Mouse (Mus musculus) neural tube, embryonic 14.5 days (tissue): Measurements from ENCODE around the gene Lpin1. TPM values are rescaled to one million over a fixed set of nuclear protein-coding genes. Genes with fewer than 3 reads are reported as not detected.

Experiments used
- ATAC-seq: fragments of 200-750 bp; cut with Nextera tagmentation; 2 replicates; pipeline ENCODE4 v1.8.0; 2017; ENCODE audit warnings: low read depth, mild to moderate bottlenecking, moderate TSS enrichment, moderate library complexity
- H3K27ac ChIP-seq: fragments of 300-500 bp; sonication (generic); 2 replicates; pipeline ENCODE4 v1.5.1; 2014; ENCODE audit warnings: low read depth, mild to moderate bottlenecking, control low read depth, low read length, moderate library complexity, mixed read lengths
- H3K27me3 ChIP-seq: fragments of 300-500 bp; sonication (generic); 2 replicates; pipeline ENCODE4 v1.6.1; 2014; ENCODE audit warnings: low read length; ENCODE audit not compliant: control insufficient read depth, insufficient read depth
- H3K36me3 ChIP-seq: fragments of 300-500 bp; sonication (generic); 2 replicates; pipeline ENCODE4 v1.6.1; 2014; ENCODE audit warnings: low read length, mixed read lengths; ENCODE audit not compliant: control insufficient read depth, insufficient read depth
- H3K4me1 ChIP-seq: fragments of 300-500 bp; sonication (generic); 2 replicates; pipeline ENCODE4 v1.6.1; 2014; ENCODE audit warnings: low read length; ENCODE audit not compliant: control insufficient read depth, insufficient read depth
- H3K4me2 ChIP-seq: fragments of 300-500 bp; sonication (generic); 2 replicates; pipeline ENCODE4 v1.6.1; 2014; ENCODE audit warnings: mild to moderate bottlenecking, low read depth, low read length, control low read depth
- H3K4me3 ChIP-seq: fragments of 300-500 bp; sonication (generic); 2 replicates; pipeline ENCODE4 v1.5.1; 2014; ENCODE audit warnings: low read depth, low read length, control low read depth, mixed read lengths
- H3K9ac ChIP-seq: fragments of 300-500 bp; sonication (generic); replicated peaks from 2 replicates; pipeline ENCODE4 v1.6.1; 2014; ENCODE audit warnings: low read depth, mild to moderate bottlenecking, control low read depth, low read length, mixed read lengths
- H3K9me3 ChIP-seq: fragments of 300-500 bp; sonication (generic); 2 replicates; pipeline ENCODE4 v1.6.1; 2016; ENCODE audit warnings: low read length; ENCODE audit not compliant: control insufficient read depth
- WGBS: fragments of 180-500 bp; shearing (Covaris S2); extraction: QIAGEN DNeasy Blood & Tissue Kit; methylation state at CpG from one replicate; pipeline ENCODE4 v1.1.7; 2014; 5-methylcytosine and 5-hydroxymethylcytosine counted together
- polyA plus RNA-seq: library from polyadenylated mRNA; unstranded; fragments of >200 nt; fragmentation: Nextera tagmentation; extraction: Ambion mirVana; gene quantifications from 2 replicates; pipeline ENCODE4 v1.2.1, GENCODE M21; 2014

Lpin1 gene
- polyA plus RNA-seq, 1 experiment from 2014 or later: 21.4 TPM

- H3K27me3 ChIP-seq: no peaks in the 10 kb centered on the region
- H3K9me3 ChIP-seq: no peaks in the 10 kb centered on the region
- WGBS: 44% methylated on average over 12 of the region's 12 CpGs
- no peak overlapping the region for H3K27ac ChIP-seq
- H3K4me2 ChIP-seq: no peak overlapping the region
- peaks cover 35% of the 10 kb centered on the region for H3K36me3 ChIP-seq
- no peaks in the 10 kb centered on the region for H3K4me1 ChIP-seq
- ATAC-seq: peak; percentile 34
- H3K4me3 ChIP-seq: no peak overlapping the region
- H3K9ac ChIP-seq: no peak overlapping the region
These were observed 59.7 kb downstream of the Lpin1 start for GRCm38 (mm10) chr12:16550983-16551454.

- Histone ChIP-seq H3K4me3 (no peak overlapping the region), H3K9ac (no peak overlapping the region), H3K4me2 (no peak overlapping the region), H3K36me3 (peaks cover 41% of the 10 kb centered on the region), H3K27me3 (no peaks in the 10 kb centered on the region), H3K27ac (no peak overlapping the region), H3K4me1 (no peaks in the 10 kb centered on the region), H3K9me3 (no peaks in the 10 kb centered on the region)
- WGBS: 32% methylated on average over 12 of the region's 12 CpGs
- peak; percentile 75 for ATAC-seq
These were observed 61.9 kb downstream of the Lpin1 start for GRCm38 (mm10) chr12:16548824-16549375.

GRCm38 (mm10) chr12:16541606-16542005 is 69.2 kb downstream of the Lpin1 start:
- WGBS: 90% methylated on average over 5 of the region's 5 CpGs

GRCm38 (mm10) chr12:16540712-16541111 is 70.1 kb downstream of the Lpin1 start:
- no peak overlapping the region for H3K9ac ChIP-seq
- no peaks in the 10 kb centered on the region for H3K9me3 ChIP-seq
- H3K4me1 ChIP-seq: no peaks in the 10 kb centered on the region
- no peak overlapping the region for H3K4me3 ChIP-seq
- H3K36me3 ChIP-seq: peaks cover 50% of the 10 kb centered on the region
- ATAC-seq: no peak
- WGBS: 85% methylated on average over 8 of the region's 8 CpGs
- H3K27me3 ChIP-seq: no peaks in the 10 kb centered on the region
- H3K4me2 ChIP-seq: no peak overlapping the region
- H3K27ac ChIP-seq: no peak overlapping the region

More at GRCm38 (mm10) chr12:16541606-16542005, 69.2 kb downstream of the Lpin1 start:
- H3K27ac ChIP-seq: no peak overlapping the region
- no peaks in the 10 kb centered on the region for H3K27me3 ChIP-seq
- peaks cover 59% of the 10 kb centered on the region for H3K36me3 ChIP-seq
- ATAC-seq: no peak
- H3K4me2 ChIP-seq: no peak overlapping the region
- no peak overlapping the region for H3K9ac ChIP-seq
- no peaks in the 10 kb centered on the region for H3K4me1 ChIP-seq
- no peaks in the 10 kb centered on the region for H3K9me3 ChIP-seq
- no peak overlapping the region for H3K4me3 ChIP-seq

GRCm38 (mm10) chr12:16539965-16540661 is 70.7 kb downstream of the Lpin1 start:
- H3K36me3 ChIP-seq: peaks cover 48% of the 10 kb centered on the region
- H3K27me3 ChIP-seq: no peaks in the 10 kb centered on the region
- H3K9me3 ChIP-seq: no peaks in the 10 kb centered on the region
- no peak overlapping the region for H3K4me3 ChIP-seq
- no peak overlapping the region for H3K27ac ChIP-seq
- H3K4me1 ChIP-seq: no peaks in the 10 kb centered on the region
- no peak overlapping the region for H3K4me2 ChIP-seq
- ATAC-seq: no peak
- 85% methylated on average over 5 of the region's 5 CpGs for WGBS
- H3K9ac ChIP-seq: no peak overlapping the region

GRCm38 (mm10) chr12:16533331-16533828 is 77.4 kb downstream of the Lpin1 start:
- Histone ChIP-seq H3K9ac (no peak overlapping the region), H3K4me3 (no peak overlapping the region), H3K9me3 (no peaks in the 10 kb centered on the region), H3K4me1 (no peaks in the 10 kb centered on the region), H3K27me3 (no peaks in the 10 kb centered on the region), H3K36me3 (peaks cover 4% of the 10 kb centered on the region; the same call in 1 of the 2 replicates), H3K4me2 (no peak overlapping the region), H3K27ac (0 out of 2 replicates have a peak overlapping the region, but pooled peaks have one; percentile 40)
- ATAC-seq: peak; percentile 81
- 18% methylated on average over 4 of the region's 4 CpGs for WGBS

- no peaks in the 10 kb centered on the region for H3K27me3 ChIP-seq
- peak overlapping the region; percentile 40; the same call in 1 of the 2 replicates for H3K27ac ChIP-seq
- ATAC-seq: peak; percentile 75
- H3K9ac ChIP-seq: no peak overlapping the region
- no peaks in the 10 kb centered on the region for H3K4me1 ChIP-seq
- H3K9me3 ChIP-seq: no peaks in the 10 kb centered on the region
- H3K4me2 ChIP-seq: no peak overlapping the region
- no peak overlapping the region for H3K4me3 ChIP-seq
- WGBS: 56% methylated on average over 7 of the region's 7 CpGs
- peaks cover 4% of the 10 kb centered on the region; the same call in 1 of the 2 replicates for H3K36me3 ChIP-seq
These were observed 77.9 kb downstream of the Lpin1 start for GRCm38 (mm10) chr12:16532860-16533230.

GRCm38 (mm10) chr12:16531956-16532859 is 78.6 kb downstream of the Lpin1 start:
- Histone ChIP-seq H3K4me1 (no peaks in the 10 kb centered on the region), H3K4me3 (no peak overlapping the region), H3K36me3 (no peaks in the 10 kb centered on the region), H3K9me3 (no peaks in the 10 kb centered on the region), H3K27ac (no peak overlapping the region), H3K4me2 (no peak overlapping the region), H3K9ac (no peak overlapping the region), H3K27me3 (no peaks in the 10 kb centered on the region)
- ATAC-seq: peak; percentile 68
- WGBS: 70% methylated on average over 15 of the region's 15 CpGs
